Mouse (Mus musculus): ENCODE measurements around the gene Ano6. TPM values are rescaled to one million over a fixed set of nuclear protein-coding genes. Genes with fewer than 3 reads are reported as not detected.

The Ano6 gene
- 10 to 100 TPM; 21.1 to 22.2 TPM for total RNA-seq (2021)

- peak; percentile 91 to 94 for DNase-seq (ENCODE audit: low spot score in 2 of 2)
- intact Hi-C loops (cut with DNase I), result loop anchor here (2.0 to 10.0 kb wide), 3 partner anchors 96 to 494 kb away; partner anchors contain the start of gene Arid2
Measured at GRCm38 (mm10) chr15:95790529-95791071, at the start of gene Ano6. Gene Ano6, plus strand, starts transcription at chr15:95790843.

- no peak for DNase-seq (ENCODE audit: low spot score in 2 of 2)
- intact Hi-C loops (cut with DNase I), result no loop called here
Measured at GRCm38 (mm10) chr15:95742955-95743354, 47.7 kb upstream of the Ano6 start.

- intact Hi-C loops (cut with DNase I), result no loop called here
- no peak for DNase-seq (ENCODE audit: low spot score in 2 of 2)
Measured at GRCm38 (mm10) chr15:95743856-95744255, 46.8 kb upstream of the Ano6 start.

- intact Hi-C loops (cut with DNase I), result no loop called here
- DNase-seq (ENCODE audit: low spot score in 2 of 2), result no peak
Measured at GRCm38 (mm10) chr15:95745346-95746106, 45.1 kb upstream of the Ano6 start.

- no peak for DNase-seq (ENCODE audit: low spot score in 2 of 2)
- intact Hi-C loops (cut with DNase I), result no loop called here
Measured at GRCm38 (mm10) chr15:95746513-95746912, 44.1 kb upstream of the Ano6 start.

GRCm38 (mm10) chr15:95746955-95747931, 43.4 kb upstream of the Ano6 start:
- DNase-seq (ENCODE audit: low spot score in 2 of 2), result no peak
- intact Hi-C loops (cut with DNase I), result no loop called here

GRCm38 (mm10) chr15:95749216-95749615, 41.4 kb upstream of the Ano6 start:
- intact Hi-C loops (cut with DNase I), result no loop called here
- no peak for DNase-seq (ENCODE audit: low spot score in 2 of 2)

GRCm38 (mm10) chr15:95750038-95750437, 40.6 kb upstream of the Ano6 start:
- intact Hi-C loops (cut with DNase I), result no loop called here
- no peak for DNase-seq (ENCODE audit: low spot score in 2 of 2)

GRCm38 (mm10) chr15:95751832-95752676, 38.6 kb upstream of the Ano6 start:
- DNase-seq (ENCODE audit: low spot score in 2 of 2), result no peak
- intact Hi-C loops (cut with DNase I), result no loop called here

GRCm38 (mm10) chr15:95752677-95753019, 38.0 kb upstream of the Ano6 start:
- no peak for DNase-seq (ENCODE audit: low spot score in 2 of 2)
- intact Hi-C loops (cut with DNase I), result no loop called here

- intact Hi-C loops (cut with DNase I), result no loop called here
- peak in 1 of 2 experiments; percentile 26 for DNase-seq (ENCODE audit: low spot score in 2 of 2)
Measured at GRCm38 (mm10) chr15:95753031-95753430, 37.6 kb upstream of the Ano6 start.

GRCm38 (mm10) chr15:95757169-95757568, 33.5 kb upstream of the Ano6 start:
- intact Hi-C loops (cut with DNase I), result no loop called here
- DNase-seq (ENCODE audit: low spot score in 2 of 2), result peak; percentile 69 to 82

GRCm38 (mm10) chr15:95758069-95758468, 32.6 kb upstream of the Ano6 start:
- no peak for DNase-seq (ENCODE audit: low spot score in 2 of 2)
- intact Hi-C loops (cut with DNase I), result no loop called here

- DNase-seq (ENCODE audit: low spot score in 2 of 2), result no peak
- intact Hi-C loops (cut with DNase I), result no loop called here
Measured at GRCm38 (mm10) chr15:95758696-95759434, 31.8 kb upstream of the Ano6 start.

GRCm38 (mm10) chr15:95759857-95760256, 30.8 kb upstream of the Ano6 start:
- intact Hi-C loops (cut with DNase I), result no loop called here
- no peak for DNase-seq (ENCODE audit: low spot score in 2 of 2)

GRCm38 (mm10) chr15:95761420-95761819, 29.2 kb upstream of the Ano6 start:
- intact Hi-C loops (cut with DNase I), result no loop called here
- DNase-seq (ENCODE audit: low spot score in 2 of 2), result no peak

GRCm38 (mm10) chr15:95762661-95763303, 27.9 kb upstream of the Ano6 start:
- DNase-seq (ENCODE audit: low spot score in 2 of 2), result peak; percentile 62 to 65
- intact Hi-C loops (cut with DNase I), result no loop called here

- intact Hi-C loops (cut with DNase I), result no loop called here
- DNase-seq (ENCODE audit: low spot score in 2 of 2), result no peak
Measured at GRCm38 (mm10) chr15:95763464-95763863, 27.2 kb upstream of the Ano6 start.

Data from left cerebral cortex, postnatal 25 days (tissue).